In genomic region chr16:44601999-44602794, GRCm38 (mm10) we compare ENCODE assay signal across 19 mouse cellular contexts. TPM values are rescaled to one million over a fixed set of nuclear protein-coding genes. Genes with fewer than 3 reads are reported as not detected.
A peak's percentile ranks its signal among the peaks of the same experiment; 100 is the strongest.
DNase-seq lines count a peak whose midpoint lies in the region; ATAC-seq and TF ChIP-seq lines count a peak whose summit lies in the region.
"Had no signal": no experiment of that assay in that cellular context is flagged by ENCODE, and none has a peak within 500 bp of the region (broad histone marks: within the 10 kb centered on the region; RNA-seq: fewer than 3 reads in every experiment).

No protein-coding gene starts in this region.

- no peak overlapping the region for H3K4me3 ChIP-seq in forebrain, embryonic 10.5 days
- no peak overlapping the region for H3K4me3 ChIP-seq in forebrain, embryonic 14.5 days (ENCODE audit: low read depth, low read length)
- H3K4me3 ChIP-seq in midbrain, embryonic 11.5 days (ENCODE audit: low read depth, low read length), result no peak overlapping the region
- no peak overlapping the region for H3K4me3 ChIP-seq in midbrain, embryonic 16.5 days (ENCODE audit: low read depth, low read length)
- H3K4me3 ChIP-seq in limb, embryonic 10.5 days, result no peak overlapping the region
- H3K4me3 ChIP-seq in lung, postnatal 0 days (ENCODE audit: low read depth, low read length), result no peak overlapping the region
- H3K4me3 ChIP-seq: heart, embryonic 13.5 days; neural tube, embryonic 15.5 days had no signal

- no peaks in the 10 kb centered on the region for H3K36me3 ChIP-seq in forebrain, embryonic 10.5 days (replicated peaks)
- H3K36me3 ChIP-seq in forebrain, embryonic 14.5 days (ENCODE audit: control insufficient read depth, insufficient read depth, low read length), result no peaks in the 10 kb centered on the region
- H3K36me3 ChIP-seq in midbrain, embryonic 11.5 days (ENCODE audit: control insufficient read depth, insufficient read depth, low read length), result no peaks in the 10 kb centered on the region
- H3K36me3 ChIP-seq in midbrain, embryonic 16.5 days (ENCODE audit: control insufficient read depth, insufficient read depth, low read length), result no peaks in the 10 kb centered on the region
- no peaks in the 10 kb centered on the region for H3K36me3 ChIP-seq in limb, embryonic 10.5 days
- H3K36me3 ChIP-seq in lung, postnatal 0 days (ENCODE audit: insufficient read depth, low read length), result no peaks in the 10 kb centered on the region
- H3K36me3 ChIP-seq: heart, embryonic 13.5 days; neural tube, embryonic 15.5 days had no signal

- 12% methylated on average over 8 of the region's 8 CpGs for WGBS in forebrain, embryonic 10.5 days
- 29% methylated on average over 8 of the region's 8 CpGs for WGBS in forebrain, embryonic 14.5 days
- WGBS in midbrain, embryonic 11.5 days, result 14% methylated on average over 8 of the region's 8 CpGs
- WGBS in midbrain, embryonic 16.5 days, result 16% methylated on average over 8 of the region's 8 CpGs
- WGBS in limb, embryonic 10.5 days, result 6% methylated on average over 8 of the region's 8 CpGs
- 42% methylated on average over 8 of the region's 8 CpGs for WGBS in lung, postnatal 0 days

- DNase-seq in forebrain, embryonic 10.5 days (ENCODE audit: extremely low spot score, low spot score), result peak; percentile 33
- no peak for DNase-seq in forebrain, embryonic 14.5 days (ENCODE audit: low spot score)
- DNase-seq in midbrain, embryonic 11.5 days (ENCODE audit: low spot score, missing footprints), result peak; percentile 84
- DNase-seq in limb, embryonic 10.5 days (ENCODE audit: low spot score), result peak; percentile 54
- peak; percentile 5 for DNase-seq in retina, embryonic 14.5 days (ENCODE audit: low spot score)
- no peak for DNase-seq in lung, postnatal 0 days (ENCODE audit: low spot score)
- DNase-seq in testis, postnatal 10 days (ENCODE audit: low spot score), result no peak
- DNase-seq: adrenal gland, postnatal 10 days; cerebellum, adult 8-10 months; forebrain, postnatal 0 days; gastrocnemius, postnatal 14 days; heart, postnatal 4 days; kidney, adult 2 months; lung, adult 2 months; thymus, postnatal 36 days had no signal

- peaks cover 14% of the 10 kb centered on the region; the same call in 1 of the 2 replicates for H3K27me3 ChIP-seq in forebrain, embryonic 10.5 days (ENCODE audit: poor library complexity, severe bottlenecking)
- H3K27me3 ChIP-seq in forebrain, embryonic 14.5 days (replicated peaks; ENCODE audit: control insufficient read depth, insufficient read depth, low read length), result no peaks in the 10 kb centered on the region
- H3K27me3 ChIP-seq in midbrain, embryonic 11.5 days (ENCODE audit: control insufficient read depth, insufficient read depth, low read length), result no peaks in the 10 kb centered on the region
- H3K27me3 ChIP-seq in midbrain, embryonic 16.5 days (ENCODE audit: control insufficient read depth, insufficient read depth, low read depth, low read length), result no peaks in the 10 kb centered on the region
- no peaks in the 10 kb centered on the region for H3K27me3 ChIP-seq in limb, embryonic 10.5 days (ENCODE audit: low read depth, poor library complexity, severe bottlenecking)
- H3K27me3 ChIP-seq in lung, postnatal 0 days (replicated peaks; ENCODE audit: insufficient read depth, low read length), result no peaks in the 10 kb centered on the region
- H3K27me3 ChIP-seq: heart, embryonic 13.5 days; neural tube, embryonic 15.5 days had no signal

- no peak for ATAC-seq in forebrain, embryonic 14.5 days
- ATAC-seq in midbrain, embryonic 11.5 days (ENCODE audit: low FRiP score), result peak; percentile 36
- ATAC-seq in midbrain, embryonic 16.5 days, result no peak
- ATAC-seq in lung, postnatal 0 days, result no peak
- ATAC-seq: forebrain, postnatal 0 days had no signal

- H3K9me3 ChIP-seq in forebrain, embryonic 10.5 days, result 0 out of 2 replicates have a peak, but pooled peaks cover 3% of the 10 kb centered on the region
- no peaks in the 10 kb centered on the region for H3K9me3 ChIP-seq in forebrain, embryonic 14.5 days (replicated peaks; ENCODE audit: control insufficient read depth, low read length)
- no peaks in the 10 kb centered on the region for H3K9me3 ChIP-seq in midbrain, embryonic 11.5 days (ENCODE audit: control insufficient read depth, low read length)
- H3K9me3 ChIP-seq in midbrain, embryonic 16.5 days (replicated peaks; ENCODE audit: control insufficient read depth, low read length, poor library complexity, severe bottlenecking), result no peaks in the 10 kb centered on the region
- no peaks in the 10 kb centered on the region for H3K9me3 ChIP-seq in limb, embryonic 10.5 days (replicated peaks)
- H3K9me3 ChIP-seq in lung, postnatal 0 days (ENCODE audit: low read length), result no peaks in the 10 kb centered on the region
- H3K9me3 ChIP-seq: heart, embryonic 13.5 days; neural tube, embryonic 15.5 days had no signal

- peak overlapping the region; percentile 72 for H3K27ac ChIP-seq in forebrain, embryonic 10.5 days
- H3K27ac ChIP-seq in forebrain, embryonic 14.5 days (ENCODE audit: low read depth, low read length), result no peak overlapping the region
- H3K27ac ChIP-seq in midbrain, embryonic 11.5 days (ENCODE audit: low read depth, low read length), result no peak overlapping the region
- no peak overlapping the region for H3K27ac ChIP-seq in midbrain, embryonic 16.5 days (ENCODE audit: low read length)
- peak overlapping the region; percentile 82 for H3K27ac ChIP-seq in limb, embryonic 10.5 days
- no peak overlapping the region for H3K27ac ChIP-seq in lung, postnatal 0 days (ENCODE audit: low read length)
- H3K27ac ChIP-seq: heart, embryonic 13.5 days; macrophage; neural tube, embryonic 15.5 days had no signal

- H3K4me1 ChIP-seq in forebrain, embryonic 10.5 days, result peaks cover 36% of the 10 kb centered on the region
- peaks cover 7% of the 10 kb centered on the region; the same call in 1 of the 2 replicates for H3K4me1 ChIP-seq in forebrain, embryonic 14.5 days (ENCODE audit: control insufficient read depth, insufficient read depth, low read length)
- H3K4me1 ChIP-seq in midbrain, embryonic 11.5 days (ENCODE audit: control insufficient read depth, insufficient read depth, low read length), result peaks cover 17% of the 10 kb centered on the region
- peaks cover 3% of the 10 kb centered on the region for H3K4me1 ChIP-seq in midbrain, embryonic 16.5 days (ENCODE audit: control insufficient read depth, insufficient read depth, low read length)
- H3K4me1 ChIP-seq in limb, embryonic 10.5 days, result peaks cover 49% of the 10 kb centered on the region
- no peaks in the 10 kb centered on the region; the same call in 1 of the 2 replicates for H3K4me1 ChIP-seq in lung, postnatal 0 days (ENCODE audit: insufficient read depth, low read depth, low read length)

- TF ChIP-seq CTCF in lung, postnatal 0 days (IDR thresholded peaks at IDR 0.05), result no peak

- no peak overlapping the region for H3K9ac ChIP-seq in forebrain, embryonic 14.5 days (ENCODE audit: low read length)
- H3K9ac ChIP-seq in midbrain, embryonic 11.5 days (ENCODE audit: low read length), result no peak overlapping the region
- H3K9ac ChIP-seq in midbrain, embryonic 16.5 days (ENCODE audit: low read depth, low read length), result no peak overlapping the region
- H3K9ac ChIP-seq in lung, postnatal 0 days (replicated peaks; ENCODE audit: low read depth), result no peak overlapping the region
- H3K9ac ChIP-seq: forebrain, postnatal 0 days; heart, embryonic 13.5 days; neural tube, embryonic 15.5 days had no signal

- no peak for TF ChIP-seq EP300 in lung, postnatal 0 days (IDR thresholded peaks at IDR 0.05)

- H3K4me2 ChIP-seq in forebrain, embryonic 14.5 days (ENCODE audit: low read length), result no peak overlapping the region
- no peak overlapping the region for H3K4me2 ChIP-seq in midbrain, embryonic 11.5 days
- no peak overlapping the region for H3K4me2 ChIP-seq in midbrain, embryonic 16.5 days (ENCODE audit: low read length)
- H3K4me2 ChIP-seq in lung, postnatal 0 days (replicated peaks; ENCODE audit: low read depth, low read length), result no peak overlapping the region
- H3K4me2 ChIP-seq: heart, embryonic 13.5 days; neural tube, embryonic 15.5 days had no signal

RNA-seq across cellular contexts. Expression of gene Boc, which starts 43.5 kb away (rescaled TPM):
- polyA plus RNA-seq in forebrain, embryonic 10.5 days (2016; fragmentation: Nextera tagmentation; extraction: Ambion mirVana), result 25.9 TPM in 2 replicates
- polyA plus RNA-seq in forebrain, embryonic 14.5 days (2014; fragmentation: Nextera tagmentation; extraction: Ambion mirVana), result 11.5 and 13.3 TPM in 2 replicates
- 37.8 and 44.7 TPM in 2 replicates for polyA plus RNA-seq in midbrain, embryonic 11.5 days (2014; fragmentation: Nextera tagmentation; extraction: Ambion mirVana)
- 7.3 and 10.5 TPM in 2 replicates for polyA plus RNA-seq in midbrain, embryonic 16.5 days (2015; fragmentation: Nextera tagmentation; extraction: Ambion mirVana)
- 20.0 and 38.3 TPM in 2 replicates for polyA plus RNA-seq in limb, embryonic 10.5 days (2016; fragmentation: Nextera tagmentation; extraction: Ambion mirVana)
- 13.7 and 14.1 TPM in 2 replicates for polyA plus RNA-seq in lung, postnatal 0 days (2015; fragmentation: Nextera tagmentation; extraction: Ambion mirVana)

Comparison
In these comparisons a context has a peak if more than half of its experiments do, and no peak if none do; other contexts are left out.
1. DNase-seq: peak in forebrain, embryonic 10.5 days (single experiment), midbrain, embryonic 11.5 days (single experiment), limb, embryonic 10.5 days (single experiment) and retina, embryonic 14.5 days (single experiment); none in forebrain, embryonic 14.5 days (single experiment), lung, postnatal 0 days (single experiment) and testis, postnatal 10 days (single experiment).
2. H3K27ac ChIP-seq: peak in forebrain, embryonic 10.5 days (single experiment) and limb, embryonic 10.5 days (single experiment); none in forebrain, embryonic 14.5 days (single experiment), midbrain, embryonic 11.5 days (single experiment), midbrain, embryonic 16.5 days (single experiment) and lung, postnatal 0 days (single experiment).